Mouse (Mus musculus) testis, postnatal 14 days (tissue): ENCODE results near the gene Mavs.

ENCODE experiments used
- DNase-seq: peaks from one replicate; pipeline ENCODE4 v3.0.0; 2021; ENCODE audit warnings: low spot score

Mavs gene

DNA sequence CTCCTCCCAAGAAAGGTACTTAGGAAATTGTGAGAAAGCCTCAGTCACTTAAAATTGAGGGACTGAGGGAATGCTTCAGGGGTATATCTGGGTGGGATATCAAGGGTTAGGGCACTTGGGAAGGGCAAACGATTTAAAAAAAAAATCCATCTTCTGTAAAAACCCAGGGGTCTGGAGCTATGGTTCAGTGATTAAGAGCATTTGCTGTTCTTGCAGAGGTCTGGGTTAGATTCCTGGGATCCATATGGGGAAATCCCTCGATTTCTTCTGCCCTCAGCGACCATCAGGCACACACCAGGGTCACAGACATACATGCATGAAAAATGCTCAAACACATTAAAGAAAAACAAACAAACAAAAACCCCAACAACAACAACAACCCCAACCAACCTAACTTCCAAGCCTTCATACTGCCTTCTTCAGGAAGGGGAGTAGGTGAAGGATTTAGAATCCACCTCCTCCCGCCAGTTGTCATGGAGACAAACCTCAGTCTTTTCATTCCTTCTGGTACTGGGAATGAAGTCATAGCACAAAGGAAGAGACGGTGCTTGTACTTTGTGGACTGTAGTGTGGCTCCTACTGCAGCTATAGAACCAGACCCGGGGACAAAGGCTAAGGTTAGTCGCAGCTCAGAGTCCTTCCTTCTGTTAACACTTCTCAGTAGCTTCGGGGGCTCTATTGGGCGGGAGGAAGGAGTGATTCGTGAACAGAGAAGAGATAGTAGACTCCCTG is 27.8 kb downstream of the Mavs start:
- DNase-seq = no peak

DNA sequence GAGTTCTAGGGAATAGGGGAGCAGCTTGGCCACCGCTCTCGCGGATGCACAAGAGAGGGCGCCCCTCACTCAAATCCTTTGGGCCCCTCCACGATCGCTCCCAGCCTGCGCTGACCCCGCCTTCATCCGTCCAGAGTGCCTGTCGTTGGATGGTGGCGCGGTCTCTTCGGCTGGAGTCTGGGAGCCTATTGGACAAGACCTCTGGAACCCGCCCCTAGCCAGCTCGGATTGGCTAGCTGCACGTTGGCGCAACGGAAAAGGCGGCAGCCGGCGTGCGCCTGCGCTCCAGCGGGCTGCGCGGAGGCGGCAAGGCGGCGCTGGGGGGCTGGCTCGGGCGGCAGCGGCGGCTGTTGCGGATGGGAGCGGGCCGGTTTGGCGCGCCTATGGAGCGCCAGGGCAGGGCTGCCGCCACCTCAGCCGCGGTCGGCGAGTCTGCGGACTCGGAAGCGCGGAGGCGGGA is 28.4 kb downstream of the Mavs start, which contains the start of gene Pank2:
Gene Pank2 (plus strand): TSS at position 283 of the 460 bp plus-strand sequence.
- peak; percentile 99 for DNase-seq

DNA sequence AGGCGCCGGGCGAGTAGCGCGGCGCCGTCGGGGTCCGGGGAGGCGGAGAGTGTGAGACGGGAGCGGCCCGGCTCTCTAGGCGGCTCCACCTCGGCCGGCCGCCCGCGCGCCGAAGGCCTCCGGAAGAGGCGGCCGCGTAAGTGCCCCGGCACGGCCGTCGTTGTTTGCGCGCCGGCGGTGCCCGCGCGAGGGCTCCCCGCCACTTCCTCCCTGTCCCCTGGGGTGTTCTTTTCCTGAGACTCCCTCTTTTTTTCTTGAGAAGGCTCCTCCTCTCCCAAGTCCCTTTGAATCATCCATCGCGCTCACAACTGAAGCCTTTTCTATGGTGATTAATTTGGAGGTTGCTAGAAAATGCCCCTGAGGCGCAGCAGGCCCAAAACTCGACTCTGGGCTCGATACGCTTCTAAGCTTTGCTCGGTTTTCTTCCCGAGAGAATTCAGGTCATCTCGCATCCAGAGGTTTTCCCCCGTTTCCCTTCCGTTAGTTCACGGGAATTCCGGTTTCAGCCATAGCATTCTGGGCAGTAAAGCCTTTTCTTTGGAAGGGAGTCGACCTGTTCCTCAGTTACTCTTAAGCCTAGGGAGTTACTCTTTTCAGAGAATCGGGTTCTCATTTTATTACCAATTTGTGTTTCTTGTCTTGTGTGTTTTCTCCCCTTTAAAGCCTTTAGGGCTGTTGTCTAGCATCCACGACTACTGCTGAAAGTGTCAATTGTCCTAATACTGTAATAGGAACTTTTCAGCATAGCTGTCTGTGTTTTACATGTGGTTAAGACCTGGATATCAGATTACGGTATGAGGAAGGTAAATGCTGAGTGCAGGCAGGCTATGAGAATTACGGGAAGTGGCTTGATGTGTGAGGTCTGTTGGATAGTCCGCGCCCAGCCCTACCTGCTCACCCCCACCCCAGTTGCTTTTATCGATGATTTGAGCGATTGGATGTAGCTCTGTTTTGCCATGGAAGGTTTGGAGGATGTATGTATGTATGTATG is 29.1 kb downstream of the Mavs start:
- DNase-seq = no peak

DNA sequence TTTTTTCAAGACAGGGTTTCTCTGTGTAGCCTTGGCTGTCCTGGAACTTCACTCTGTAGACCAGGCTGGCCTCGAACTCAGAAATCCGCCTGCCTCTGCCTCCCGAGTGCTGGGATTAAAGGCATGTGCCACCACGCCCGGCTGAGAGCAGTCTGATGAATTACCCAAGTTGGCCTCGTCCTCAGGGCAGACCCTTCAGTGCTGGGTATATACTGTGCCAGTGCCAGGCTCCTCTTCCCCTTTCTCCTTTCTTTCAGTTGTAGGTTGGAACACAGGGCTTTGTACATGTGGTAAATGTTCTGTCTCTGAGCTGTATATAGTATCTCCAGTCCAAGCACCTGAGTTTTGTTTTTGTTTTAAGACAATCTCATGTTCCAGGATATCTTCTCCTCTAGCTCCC is 30.2 kb downstream of the Mavs start:
- no peak for DNase-seq

DNA sequence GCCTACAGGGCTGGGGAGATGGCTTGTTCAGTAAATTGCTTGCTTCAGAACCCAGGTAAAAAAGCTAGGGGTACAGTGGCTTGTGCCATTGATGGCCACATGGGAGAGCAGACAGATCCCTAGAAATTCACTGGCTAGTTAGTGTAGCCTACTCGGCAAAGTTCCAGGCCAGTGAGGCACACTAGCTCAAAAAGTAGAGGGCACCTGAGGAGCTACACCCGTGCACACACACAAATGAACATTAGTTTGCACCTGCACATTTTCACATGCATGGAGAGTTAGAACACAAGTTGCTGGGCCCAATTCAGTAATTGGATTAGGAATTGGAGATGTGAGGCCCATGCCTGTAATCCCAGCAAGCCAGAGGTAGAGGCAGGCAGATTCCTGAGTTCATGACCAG is 31.2 kb downstream of the Mavs start:
- DNase-seq = no peak

DNA sequence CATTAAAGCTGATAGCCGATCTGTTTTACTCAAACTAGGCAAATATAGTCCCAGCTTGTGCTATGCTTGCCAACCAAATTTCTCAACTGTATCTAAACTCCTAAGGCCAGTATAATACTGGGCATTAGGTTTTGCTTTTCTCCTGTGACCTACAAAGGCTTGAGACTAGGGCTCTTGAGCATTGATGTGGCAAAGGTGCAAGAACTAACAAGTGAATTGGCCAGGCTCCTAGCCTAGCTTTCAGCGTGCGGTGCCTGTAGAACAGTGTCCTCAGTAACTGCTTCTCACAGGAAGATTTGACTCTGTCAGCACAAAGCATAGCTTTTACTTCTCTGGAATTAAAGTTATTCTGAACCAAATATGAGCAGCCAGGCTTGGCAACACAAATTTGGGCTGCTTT is 41.6 kb downstream of the Mavs start:
- DNase-seq = no peak

DNA sequence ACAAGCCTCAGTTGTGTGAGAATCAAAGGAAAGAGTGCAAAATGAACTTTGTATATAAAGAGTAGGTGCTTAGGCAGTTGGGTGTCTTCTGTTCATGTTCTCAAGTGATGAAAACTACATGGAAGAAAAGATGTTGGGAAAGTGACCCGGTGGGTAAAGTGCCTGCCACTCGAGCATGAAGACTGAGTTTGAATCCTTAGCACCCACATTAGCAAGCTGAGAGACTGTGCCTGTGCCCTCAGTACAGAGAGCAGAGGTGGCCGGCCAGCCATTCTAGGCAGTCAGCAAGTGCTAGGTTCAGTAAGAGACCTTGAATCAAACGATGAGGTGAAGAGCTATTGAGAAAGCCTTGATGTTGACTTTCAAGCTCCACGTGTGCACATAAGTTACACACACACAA is 42.9 kb downstream of the Mavs start:
- DNase-seq = no peak

DNA sequence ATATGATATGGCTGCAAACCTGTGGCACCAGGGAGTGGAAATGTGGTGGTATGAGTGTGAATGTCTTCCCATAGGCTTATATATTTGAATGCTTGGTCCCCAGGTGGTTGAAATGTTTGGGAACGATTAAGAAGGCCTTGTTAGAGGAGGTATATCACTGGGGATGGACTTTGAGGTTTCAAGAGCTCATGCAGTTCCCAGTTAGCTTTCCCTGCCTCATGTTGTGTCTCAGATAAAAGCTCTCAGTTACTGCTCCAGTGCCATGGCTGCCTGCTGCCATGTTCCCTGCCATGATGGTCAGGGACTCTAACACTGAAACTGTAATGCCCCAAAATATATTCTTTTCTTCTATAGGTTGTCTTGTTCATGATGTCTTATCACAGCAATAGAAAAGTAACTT is 47.7 kb downstream of the Mavs start:
- no peak for DNase-seq

DNA sequence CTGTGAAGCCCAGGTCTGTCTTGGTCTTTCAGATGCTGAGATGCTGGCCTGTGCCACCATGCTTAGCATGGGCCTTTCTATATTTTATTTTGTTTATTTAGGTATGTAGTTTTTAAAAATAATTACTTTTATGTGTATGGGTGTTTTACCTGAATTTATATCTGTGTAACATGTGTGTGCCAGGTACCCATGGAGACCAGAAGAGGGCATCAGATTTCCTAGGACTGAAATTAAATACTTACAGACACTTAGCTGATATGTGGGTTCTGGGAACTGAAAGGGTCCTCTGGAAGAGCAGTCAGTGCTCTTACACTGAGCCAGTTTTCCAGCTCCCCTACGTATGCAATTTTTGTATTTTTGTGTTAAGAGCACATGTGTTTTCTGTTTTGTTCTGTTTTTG is 52.4 kb downstream of the Mavs start:
- no peak for DNase-seq

DNA sequence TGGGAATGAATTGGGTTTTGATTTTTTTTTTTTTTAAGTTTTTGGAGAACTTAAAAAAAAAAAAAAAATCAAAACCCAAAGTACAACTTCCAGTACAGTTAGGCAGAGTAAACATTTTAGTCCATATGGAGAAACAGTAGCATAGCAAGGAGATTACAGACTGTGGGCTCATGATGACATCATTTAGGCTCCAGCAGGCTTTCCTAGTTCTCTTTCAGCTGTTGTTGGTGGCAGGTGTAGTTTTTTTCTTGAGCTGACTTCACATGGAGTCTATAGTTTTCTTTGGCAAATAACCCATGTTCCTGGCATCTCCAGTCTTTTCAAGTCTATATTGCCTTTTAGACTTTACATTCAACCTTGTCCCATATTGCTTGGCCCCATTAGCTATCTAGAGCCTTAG is 56.8 kb downstream of the Mavs start:
- DNase-seq = no peak

DNA sequence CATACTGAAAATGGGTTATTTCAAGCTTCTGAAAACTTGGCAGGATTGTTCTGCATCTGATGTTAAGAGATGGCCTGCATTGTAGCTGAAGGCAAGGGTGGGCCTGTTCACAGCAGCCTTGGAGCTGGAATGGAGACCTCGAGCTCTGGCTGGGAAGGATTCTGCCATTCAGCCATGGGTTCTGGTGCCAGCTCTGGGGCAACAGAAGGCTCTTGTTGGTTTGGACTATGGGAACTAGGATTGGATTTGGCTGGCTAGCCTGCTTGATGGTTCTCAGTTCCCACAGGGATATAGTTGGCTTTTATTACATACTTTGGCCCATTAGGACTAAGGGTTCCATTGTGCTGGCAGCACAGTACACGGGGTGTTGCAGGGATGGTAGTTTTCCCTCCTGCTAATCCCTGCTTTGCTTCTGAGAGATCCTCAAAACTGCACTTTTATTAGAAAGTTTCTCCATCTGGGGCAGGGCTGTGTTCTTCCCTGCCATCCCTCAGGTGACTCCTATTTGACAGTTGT is 62.9 kb downstream of the Mavs start:
- DNase-seq = no peak
